Mouse (Mus musculus) small intestine, adult 2 months (tissue): ENCODE results near the gene Foxn3.

Experiments
- CTCF ChIP-seq: fragments of 200-500 bp; IDR thresholded peaks from 2 replicates; pipeline ENCODE4 v1.5.1; 2012; ENCODE audit warnings: low read depth, mild to moderate bottlenecking, control low read depth, inconsistent platforms, low read length, moderate library complexity, mixed read lengths; ENCODE audit not compliant: insufficient replicate concordance, insufficient read length; ENCODE audit errors: extremely low read depth
- POLR2A ChIP-seq: fragments of 200-500 bp; IDR thresholded peaks from 2 replicates; pipeline ENCODE4 v1.6.1; 2012; ENCODE audit warnings: low read depth, mild to moderate bottlenecking, control low read depth, inconsistent platforms, low read length, moderate library complexity

- TF ChIP-seq CTCF (no peak), POLR2A (no peak)
These were observed 33.5 kb downstream of the Foxn3 start for GRCm38 (mm10) chr12:99529687-99530411.
